ENCODE assay signal across 8 mouse cellular contexts in the genomic region with DNA sequence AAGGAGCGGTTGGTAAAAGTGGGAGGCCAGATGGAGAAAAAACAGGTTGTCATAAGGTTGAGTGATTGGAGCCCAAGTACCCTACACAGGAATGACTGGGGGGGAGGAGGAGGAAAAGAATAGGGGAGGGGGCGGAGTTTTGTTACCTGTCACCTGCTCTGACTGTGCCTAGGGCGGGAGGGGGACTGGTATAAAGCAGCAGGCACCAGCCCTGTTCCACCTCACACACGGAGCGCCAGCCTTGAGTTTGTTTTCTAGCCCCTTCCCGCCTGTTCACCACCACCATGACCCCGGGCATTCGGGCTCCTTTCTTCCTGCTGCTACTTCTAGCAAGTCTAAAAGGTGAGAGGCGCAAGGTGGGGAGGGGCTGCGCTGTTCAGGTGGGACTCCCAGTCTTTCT. TPM values are rescaled to one million over a fixed set of nuclear protein-coding genes. Genes with fewer than 3 reads are reported as not detected.
A peak's percentile ranks its signal among the peaks of the same experiment; 100 is the strongest.
DNase-seq lines count a peak whose midpoint lies in the region; ATAC-seq and TF ChIP-seq lines count a peak whose summit lies in the region.

A gene (plus strand): TSS at position 222 of the 400 bp plus-strand sequence.

- no peaks in the 10 kb centered on the region for H3K27me3 ChIP-seq in forebrain, postnatal 0 days (ENCODE audit: insufficient read depth, low read length)
- H3K27me3 ChIP-seq in limb, embryonic 14.5 days (ENCODE audit: control insufficient read depth, insufficient read depth, low read length), result no peaks in the 10 kb centered on the region
- no peaks in the 10 kb centered on the region; the same call in 1 of the 2 replicates for H3K27me3 ChIP-seq in neural tube, embryonic 12.5 days (replicated peaks)

- peak; percentile 14 for DNase-seq in layer of hippocampus, adult 11-12 months (ENCODE audit: low spot score)
- no peak for DNase-seq in layer of hippocampus, adult 8-10 months (ENCODE audit: low spot score in 2 of 2)
- no peak for DNase-seq in forebrain, postnatal 0 days
- no peak for DNase-seq in limb, embryonic 14.5 days (ENCODE audit: low spot score)
- no peak for DNase-seq in frontal cortex, postnatal 10 days (ENCODE audit: low spot score in 2 of 2)
- DNase-seq in embryo, embryonic 10.5 days (ENCODE audit: low spot score), result no peak
- DNase-seq in spleen, adult 12 weeks (ENCODE audit: low spot score), result no peak

- no peak for ATAC-seq in forebrain, postnatal 0 days
- no peak for ATAC-seq in limb, embryonic 14.5 days (ENCODE audit: low FRiP score, low read depth)
- ATAC-seq in neural tube, embryonic 12.5 days (ENCODE audit: low FRiP score, low read depth), result no peak

- peak within 1 kb of the TSS; percentile 80 for H3K27ac ChIP-seq in forebrain, postnatal 0 days (ENCODE audit: low read depth, low read length)
- peak within 1 kb of the TSS; percentile 91 for H3K27ac ChIP-seq in limb, embryonic 14.5 days (replicated peaks; ENCODE audit: low read depth, low read length)
- no peak within 1 kb of the TSS; the same call in 1 of the 2 replicates for H3K27ac ChIP-seq in neural tube, embryonic 12.5 days

- WGBS in forebrain, postnatal 0 days, result 29% methylated on average over 10 of the region's 10 CpGs
- 29% methylated on average over 9 of the region's 10 CpGs for WGBS in limb, embryonic 14.5 days
- 32% methylated on average over 10 of the region's 10 CpGs for WGBS in neural tube, embryonic 12.5 days

- no peak for TF ChIP-seq CTCF in forebrain, postnatal 0 days (IDR thresholded peaks at IDR 0.05; ENCODE audit: low read depth)

- peaks cover 28% of the 10 kb centered on the region for H3K4me1 ChIP-seq in forebrain, postnatal 0 days (ENCODE audit: insufficient read depth)
- H3K4me1 ChIP-seq in limb, embryonic 14.5 days (ENCODE audit: control insufficient read depth, insufficient read depth, low read length), result peaks cover 22% of the 10 kb centered on the region
- H3K4me1 ChIP-seq in neural tube, embryonic 12.5 days, result peaks cover 52% of the 10 kb centered on the region

- H3K36me3 ChIP-seq in forebrain, postnatal 0 days (ENCODE audit: insufficient read depth), result peaks cover 10% of the 10 kb centered on the region
- peaks cover 18% of the 10 kb centered on the region for H3K36me3 ChIP-seq in limb, embryonic 14.5 days (ENCODE audit: control insufficient read depth, insufficient read depth, low read length)
- H3K36me3 ChIP-seq in neural tube, embryonic 12.5 days, result peaks cover 15% of the 10 kb centered on the region

- H3K4me3 ChIP-seq in forebrain, postnatal 0 days (ENCODE audit: low read depth, low read length), result peak within 1 kb of the TSS; percentile 45
- H3K4me3 ChIP-seq in limb, embryonic 14.5 days (replicated peaks; ENCODE audit: low read length), result peak within 1 kb of the TSS; percentile 39
- H3K4me3 ChIP-seq in neural tube, embryonic 12.5 days, result peak within 1 kb of the TSS; percentile 64

- H3K9me3 ChIP-seq in forebrain, postnatal 0 days (ENCODE audit: low read length), result no peaks in the 10 kb centered on the region
- H3K9me3 ChIP-seq in limb, embryonic 14.5 days (ENCODE audit: control insufficient read depth, low read length), result no peaks in the 10 kb centered on the region
- H3K9me3 ChIP-seq in neural tube, embryonic 12.5 days, result no peaks in the 10 kb centered on the region

- H3K4me2 ChIP-seq in forebrain, postnatal 0 days (ENCODE audit: low read depth), result peak within 1 kb of the TSS; percentile 91
- peak within 1 kb of the TSS; percentile 72 for H3K4me2 ChIP-seq in limb, embryonic 14.5 days (replicated peaks; ENCODE audit: low read depth, low read length, severe bottlenecking)
- H3K4me2 ChIP-seq in neural tube, embryonic 12.5 days (replicated peaks), result peak within 1 kb of the TSS; percentile 85

- no peak for TF ChIP-seq POLR2A in limb, embryonic 14.5 days (IDR thresholded peaks at IDR 0.05; ENCODE audit: borderline replicate concordance, extremely low read depth, insufficient read depth, insufficient read length)

- peak within 1 kb of the TSS; percentile 33; the same call in 1 of the 2 replicates for H3K9ac ChIP-seq in forebrain, postnatal 0 days
- H3K9ac ChIP-seq in limb, embryonic 14.5 days (ENCODE audit: low read depth, low read length, severe bottlenecking), result peak within 1 kb of the TSS; percentile 45
- 0 out of 2 replicates have a peak within 1 kb of the TSS, but pooled peaks have one; percentile 17 for H3K9ac ChIP-seq in neural tube, embryonic 12.5 days

RNA-seq across cellular contexts. Expression of the gene that starts here (rescaled TPM):
- total RNA-seq in layer of hippocampus, adult 8-10 months (2022), result 1 to 10 TPM in 2 of 4 experiments, under 1 TPM in 2; 0.37 to 1.7 (median 1.2) TPM
- total RNA-seq in forebrain, postnatal 0 days (2014; rRNA removed), result 1.3 and 1.6 TPM in 2 replicates
- polyA plus RNA-seq in forebrain, postnatal 0 days (2015; fragmentation: Nextera tagmentation; extraction: Ambion mirVana), result 0.27 and 0.35 TPM in 2 replicates
- 5.6 and 7.0 TPM in 2 replicates for polyA plus RNA-seq in limb, embryonic 14.5 days (2012; rRNA removed)
- polyA plus RNA-seq in limb, embryonic 14.5 days (2014; fragmentation: Nextera tagmentation; extraction: Ambion mirVana), result 0.55 and 1.1 TPM in 2 replicates
- 0.84 and 1.1 TPM in 2 replicates for polyA plus RNA-seq in neural tube, embryonic 12.5 days (2016; fragmentation: Nextera tagmentation; extraction: Ambion mirVana)
